Mouse (Mus musculus) left cerebral cortex, postnatal 14 days (tissue): ENCODE measurements around the gene 4933406M09Rik. TPM values are rescaled to one million over a fixed set of nuclear protein-coding genes. Genes with fewer than 3 reads are reported as not detected.

Experiments used
- DNase-seq, 2 experiments: peaks; one replicate each; pipeline ENCODE4 v3.0.0; 2021 to 2022; ENCODE audit warnings: low spot score in 2 of 2, mixed read lengths in 1 of 2
- intact Hi-C: fragments of 180-260 bp; cut with DNase I; formaldehyde crosslinking; loops from one replicate; pipeline ENCODE4 v1.15.1; 2025
- long read RNA-seq, 2 experiments: library from polyadenylated mRNA; stranded (forward); transcript quantifications; one replicate each; pipeline ENCODE4 v2.0.0; 2021
- total RNA-seq, 2 experiments: library from RNA; stranded (reverse); gene quantifications; 2 replicates each; pipeline ENCODE4 v1.2.3; 2021

4933406M09Rik gene
- total RNA-seq: not detected
- long read RNA-seq, experiment 1: 0 reads
- long read RNA-seq, experiment 2: 0 reads

DNA sequence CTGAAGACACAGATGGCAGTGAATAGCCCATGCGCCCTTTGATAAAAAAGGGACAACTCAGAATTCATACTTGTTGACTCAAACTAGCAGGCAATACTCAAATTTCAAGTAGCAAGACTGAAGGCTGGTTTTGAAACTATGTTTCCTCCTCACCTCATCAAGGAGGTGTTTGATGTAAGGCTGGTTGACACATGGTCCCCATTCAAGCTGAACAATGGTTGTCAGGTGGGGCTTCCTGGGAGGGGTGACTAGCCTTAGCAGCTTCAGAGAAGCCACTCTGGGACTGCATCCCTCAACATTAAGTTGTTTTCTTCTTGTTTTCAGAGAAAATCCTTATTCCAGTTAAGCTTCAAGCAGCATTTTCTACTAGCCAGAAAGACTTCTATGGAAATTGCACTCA is at the start of gene 4933406M09Rik:
TSS of gene 4933406M09Rik (plus strand) at position 275 of the 400 bp plus-strand sequence.
- DNase-seq: no peak
- intact Hi-C loops: no loop called here

GRCm38 (mm10) chr1:134336958-134337710 is 48.6 kb upstream of the 4933406M09Rik start:
- intact Hi-C loops: no loop called here
- no peak for DNase-seq

GRCm38 (mm10) chr1:134339162-134339561 is 46.6 kb upstream of the 4933406M09Rik start:
- DNase-seq: no peak
- intact Hi-C loops: no loop called here

- no peak for DNase-seq
- intact Hi-C loops: no loop called here
These were observed 45.8 kb upstream of the 4933406M09Rik start for GRCm38 (mm10) chr1:134339757-134340619.

- DNase-seq: no peak
- intact Hi-C loops: no loop called here
These were observed 44.0 kb upstream of the 4933406M09Rik start for GRCm38 (mm10) chr1:134341641-134342277.

DNA sequence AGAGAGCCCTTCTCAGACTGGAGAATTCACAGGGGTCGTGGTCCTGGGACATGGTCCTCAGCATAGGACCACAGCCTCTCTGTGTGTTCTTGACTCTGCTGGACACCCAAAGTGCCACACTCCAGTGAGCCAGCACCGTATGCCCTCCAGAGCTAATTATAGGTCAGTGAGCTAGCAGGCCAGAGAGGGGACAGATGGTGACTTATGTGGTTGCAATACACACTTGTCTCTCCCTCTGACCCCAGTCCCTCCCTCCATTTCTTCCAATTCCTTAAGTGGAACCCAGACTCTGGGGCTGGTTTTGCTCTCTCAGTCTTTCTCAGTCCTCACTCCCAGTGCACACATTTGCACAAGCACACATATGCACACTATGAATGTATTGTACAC is 43.5 kb upstream of the 4933406M09Rik start:
- intact Hi-C loops: no loop called here
- DNase-seq: no peak

GRCm38 (mm10) chr1:134342781-134343310 is 42.9 kb upstream of the 4933406M09Rik start:
- no peak for DNase-seq
- intact Hi-C loops: no loop called here

GRCm38 (mm10) chr1:134343567-134343966 is 42.2 kb upstream of the 4933406M09Rik start:
- no peak for DNase-seq
- intact Hi-C loops: no loop called here

DNA sequence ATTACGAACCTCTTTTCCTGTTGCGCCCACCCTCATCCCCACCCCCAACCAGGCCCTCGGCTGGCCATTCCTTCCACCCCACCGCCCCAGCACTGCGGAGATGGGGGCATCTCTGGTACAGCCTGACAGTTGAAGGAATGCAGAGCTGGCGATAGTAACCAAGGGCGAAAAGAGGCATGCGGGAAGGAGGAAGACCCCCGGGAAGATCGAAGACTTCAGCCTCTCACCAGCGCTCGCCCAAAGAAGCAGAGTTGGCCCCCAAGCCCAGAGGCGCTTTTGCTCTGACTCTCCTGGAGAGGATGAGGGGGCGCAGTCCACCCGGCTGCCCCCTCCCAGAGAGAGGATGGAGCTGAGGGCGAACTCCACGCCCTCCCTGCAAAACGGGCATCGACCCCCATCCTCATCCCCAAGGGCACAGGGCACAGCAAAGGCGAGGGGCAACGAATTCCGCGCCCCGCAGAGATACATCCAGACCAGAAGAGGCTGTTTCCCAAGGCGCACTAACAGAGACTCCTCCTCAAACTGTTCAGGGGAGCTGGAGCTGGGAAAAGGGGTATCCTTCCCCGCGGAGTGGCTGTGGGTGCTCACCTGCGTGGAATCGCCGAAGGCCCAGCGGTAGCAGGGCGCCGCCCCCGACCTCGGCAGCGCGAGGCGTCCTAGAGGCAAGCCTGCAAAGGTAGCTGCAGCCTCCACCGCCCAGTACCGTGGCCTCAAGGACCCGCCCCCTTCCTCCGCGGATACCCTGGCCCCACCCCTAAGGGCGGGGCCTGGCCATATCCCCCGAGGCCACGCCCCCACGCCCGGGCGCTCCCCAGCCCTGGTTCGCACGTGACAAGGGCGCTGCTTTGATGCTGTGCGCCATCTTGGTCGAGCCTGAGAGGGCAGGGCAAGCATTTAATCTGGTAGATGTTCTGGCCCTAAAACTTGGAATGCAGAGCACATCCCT is 41.5 kb upstream of the 4933406M09Rik start:
- DNase-seq: peak; percentile 85 to 95
- intact Hi-C loops: no loop called here

DNA sequence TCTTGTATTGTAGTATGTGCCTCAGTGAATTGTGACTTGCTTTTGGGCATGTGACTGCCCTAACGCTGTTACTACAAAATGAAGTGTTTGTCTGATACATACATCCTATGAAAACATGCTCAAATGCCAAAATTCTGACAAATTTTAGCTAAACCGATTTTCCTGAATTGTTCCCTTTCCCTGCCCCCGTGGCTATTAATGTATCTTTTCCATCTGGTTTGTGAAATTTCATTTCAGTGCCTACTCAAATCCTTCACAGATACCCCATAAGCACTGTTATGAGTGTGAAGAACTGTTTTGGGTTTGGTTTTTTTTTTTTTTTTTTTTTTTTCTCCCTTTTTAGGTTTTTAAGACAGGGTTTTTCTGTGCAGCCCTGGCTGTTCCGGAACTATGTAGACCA is 40.7 kb upstream of the 4933406M09Rik start:
- intact Hi-C loops: no loop called here
- DNase-seq: peak; percentile 47 to 77

- DNase-seq: no peak
- intact Hi-C loops: no loop called here
These were observed 37.9 kb upstream of the 4933406M09Rik start for GRCm38 (mm10) chr1:134347791-134348190.

DNA sequence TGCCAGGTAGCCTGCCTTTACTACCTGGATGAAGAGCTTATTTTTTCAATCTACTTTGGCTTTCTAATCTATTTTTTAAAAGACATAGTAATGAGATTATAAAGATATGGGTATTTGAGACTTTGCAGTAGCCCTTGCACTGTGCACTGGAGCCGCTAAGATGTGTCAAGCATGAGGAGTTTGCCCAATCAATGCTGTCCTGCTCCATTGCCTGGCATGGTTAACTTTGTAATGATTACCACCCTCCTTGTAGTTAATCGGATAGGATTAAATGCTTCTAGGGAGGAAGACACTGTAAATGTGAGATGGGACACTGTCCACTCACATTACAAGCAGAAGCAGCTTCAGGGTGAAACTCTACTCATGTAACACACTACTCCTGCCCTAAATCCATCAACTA is 32.4 kb upstream of the 4933406M09Rik start:
- intact Hi-C loops: no loop called here

DNA sequence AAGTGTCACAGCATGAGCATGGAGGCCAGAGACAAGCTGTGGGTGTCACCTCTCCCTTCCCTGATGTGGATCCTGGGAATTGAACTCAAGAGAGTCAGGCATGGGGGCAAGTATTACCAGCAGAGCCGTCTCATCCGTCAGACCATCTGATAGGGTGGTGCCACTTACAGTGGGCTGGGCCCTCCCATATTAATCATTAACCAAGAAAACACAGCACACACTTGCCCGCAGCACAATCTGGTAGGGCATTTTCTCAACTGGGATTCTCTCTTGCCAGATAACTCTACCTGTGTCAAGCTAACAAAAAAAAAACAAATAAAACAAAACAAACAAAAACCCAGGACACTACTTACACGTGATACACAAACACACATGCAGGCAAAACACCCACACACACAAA is 28.3 kb upstream of the 4933406M09Rik start:
- DNase-seq: no peak
- intact Hi-C loops: no loop called here

More for the DNA sequence above, 32.4 kb upstream of the 4933406M09Rik start:
- DNase-seq: no peak

GRCm38 (mm10) chr1:134360656-134361055 is 25.1 kb upstream of the 4933406M09Rik start:
- no peak for DNase-seq
- intact Hi-C loops: loop anchor here (5.0 to 10.0 kb wide), 2 partner anchors 57 to 254 kb away; partner anchors contain the start of gene Adipor1

GRCm38 (mm10) chr1:134361195-134361856 is 24.4 kb upstream of the 4933406M09Rik start:
- no peak for DNase-seq
- intact Hi-C loops: loop anchor here (5.0 to 10.0 kb wide), 2 partner anchors 56 to 253 kb away; partner anchors contain the start of gene Adipor1

DNA sequence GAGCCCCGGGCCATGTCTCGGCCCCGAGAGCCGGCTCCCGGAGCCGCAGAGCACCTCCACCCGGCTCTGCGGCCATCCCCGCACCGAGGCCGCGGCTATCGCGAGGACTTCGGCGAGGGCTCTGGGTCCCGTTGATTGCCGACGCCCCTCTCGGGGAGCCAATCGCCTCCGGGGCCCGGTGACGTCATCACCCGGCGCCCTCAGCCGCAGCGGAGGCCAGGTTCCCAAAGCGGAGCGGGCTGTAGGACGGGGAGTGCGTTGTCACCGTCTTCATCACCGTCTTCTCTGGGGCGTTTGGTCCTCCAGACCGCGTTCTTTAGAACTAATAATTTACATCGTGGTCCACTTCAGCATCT is 23.9 kb upstream of the 4933406M09Rik start, which contains the start of gene Tmem183a:
TSS of gene Tmem183a (minus strand) at position 123 of the 356 bp plus-strand sequence.
- intact Hi-C loops: loop anchor here (1.0 to 10.0 kb wide), 3 partner anchors 55 to 253 kb away; partner anchors contain the start of genes Adipor1 and Klhl12
- peak; percentile 95 to 97 for DNase-seq

DNA sequence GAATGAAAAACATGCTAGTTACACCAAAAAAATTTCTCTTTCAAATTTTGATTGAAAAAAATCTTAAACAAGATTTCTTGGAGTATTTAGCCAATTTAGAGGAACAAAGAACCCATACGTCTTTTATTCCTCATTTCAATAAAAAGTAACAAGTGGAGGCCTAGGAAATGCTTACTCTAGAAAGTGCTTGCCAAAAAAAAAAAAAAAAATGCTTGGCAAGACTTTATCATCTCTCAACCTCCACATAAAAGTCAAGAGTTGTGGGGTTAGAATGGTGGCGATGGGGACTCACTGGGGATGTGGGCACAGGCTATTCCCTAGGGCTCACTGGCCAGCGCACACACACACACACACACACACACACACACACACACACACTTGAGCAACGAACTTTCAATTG is 22.5 kb upstream of the 4933406M09Rik start:
- DNase-seq: no peak
- intact Hi-C loops: loop anchor here (5.0 to 10.0 kb wide), 2 partner anchors 54 to 252 kb away; partner anchors contain the start of gene Adipor1

DNA sequence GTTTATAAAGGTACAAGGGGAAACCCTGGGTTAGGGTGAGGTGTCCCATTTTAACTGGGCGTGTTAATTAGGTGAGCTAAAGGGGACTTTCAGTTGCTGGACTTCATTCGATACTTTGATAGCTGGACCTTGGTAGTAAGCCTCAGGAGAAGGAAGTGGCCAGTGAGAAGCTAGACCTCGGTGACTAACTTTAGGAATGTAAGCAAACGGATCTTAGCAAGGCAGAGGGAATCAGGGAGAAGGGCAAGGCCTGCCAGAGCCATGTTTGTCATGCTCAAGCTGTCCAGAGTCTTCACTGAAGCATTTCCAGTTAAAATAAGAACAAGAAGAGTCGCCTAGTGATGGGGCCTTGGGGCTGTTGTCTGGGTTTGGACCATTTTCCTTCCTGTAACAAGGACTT is 20.2 kb upstream of the 4933406M09Rik start:
- intact Hi-C loops: loop anchor here (10.0 kb wide), 1 partner anchor 249 kb away; no protein-coding TSS in a partner anchor

More for the DNA sequence above, 20.2 kb upstream of the 4933406M09Rik start:
- DNase-seq: no peak
